Mouse (Mus musculus) bone marrow macrophage, adult 2 months (primary cell): ENCODE measurements around the gene Lemd2.

ENCODE experiments used
- CTCF ChIP-seq: IDR thresholded peaks from 2 replicates; pipeline ENCODE4 v1.5.1; 2012; ENCODE audit warnings: low read depth, mild to moderate bottlenecking, low read length, moderate library complexity
- POLR2A ChIP-seq: IDR thresholded peaks from 2 replicates; pipeline ENCODE4 v1.6.1; 2012; ENCODE audit warnings: mild to moderate bottlenecking, low read depth, low read length, borderline replicate concordance

GRCm38 (mm10) chr17:27212006-27212405 lies 7.7 kb upstream of the Lemd2 start:
- TF ChIP-seq CTCF (no peak), POLR2A (no peak)
